Mouse (Mus musculus) liver, postnatal 0 days (tissue): ENCODE results near the gene Dnmt3l.

Source experiments
- CTCF ChIP-seq: sonication (generic); IDR thresholded peaks from 2 replicates; pipeline ENCODE4 v1.5.1; 2016; ENCODE audit warnings: antibody characterized with exemption, low read depth
- EP300 ChIP-seq: IDR thresholded peaks from 2 replicates; pipeline ENCODE4 v1.6.1; 2016; ENCODE audit warnings: antibody characterized with exemption, low read depth, mild to moderate bottlenecking

DNA sequence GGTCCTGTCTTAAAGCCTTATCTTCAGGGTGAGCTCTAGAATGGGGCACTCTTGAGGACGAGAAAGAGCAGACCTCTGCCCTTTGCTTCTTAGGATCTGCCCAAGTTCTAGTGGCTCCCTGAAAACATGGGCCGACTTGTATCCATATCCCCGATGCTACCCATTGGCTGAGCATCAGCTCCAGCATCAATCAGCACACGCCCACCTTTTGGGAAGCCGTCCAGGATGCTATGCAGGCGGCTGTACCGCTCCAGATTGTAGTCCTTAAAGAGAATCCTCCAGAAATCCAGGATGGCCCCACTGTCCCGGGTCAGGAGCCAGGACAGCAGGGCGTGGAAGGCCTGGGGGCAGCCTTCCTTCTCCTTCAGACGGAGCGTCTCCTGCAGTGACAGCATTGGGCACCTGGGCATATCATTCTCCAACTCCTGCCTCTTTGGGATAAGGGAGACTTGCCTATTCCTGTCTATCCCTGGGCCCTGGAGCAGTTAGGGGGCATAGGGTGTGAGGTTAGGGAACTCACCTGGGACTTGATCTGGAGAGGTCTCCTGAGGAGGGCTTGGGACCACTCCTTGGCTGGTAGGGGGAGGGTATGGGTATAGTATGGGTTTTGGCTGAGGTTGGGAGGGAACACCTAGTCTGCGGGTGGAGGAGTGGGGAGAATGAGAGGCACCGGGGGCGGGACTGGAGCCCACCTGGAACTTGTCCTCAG is 1.1 kb downstream of the Dnmt3l start:
- no peak for TF ChIP-seq EP300
- no peak for TF ChIP-seq CTCF
